Mouse (Mus musculus) embryo, embryonic 9.5 days (tissue): Measurements from ENCODE around the gene Adam1b.

ENCODE experiments used
- DNase-seq: peaks from one replicate; pipeline ENCODE4 v3.0.0-alpha.2; 2017; ENCODE audit errors: extremely low spot score

Adam1b gene

GRCm38 (mm10) chr5:121493305-121493704 lies 9.9 kb downstream of the Adam1b start:
- DNase-seq: no peak

GRCm38 (mm10) chr5:121484801-121485200 lies 18.4 kb downstream of the Adam1b start:
- no peak for DNase-seq

DNA sequence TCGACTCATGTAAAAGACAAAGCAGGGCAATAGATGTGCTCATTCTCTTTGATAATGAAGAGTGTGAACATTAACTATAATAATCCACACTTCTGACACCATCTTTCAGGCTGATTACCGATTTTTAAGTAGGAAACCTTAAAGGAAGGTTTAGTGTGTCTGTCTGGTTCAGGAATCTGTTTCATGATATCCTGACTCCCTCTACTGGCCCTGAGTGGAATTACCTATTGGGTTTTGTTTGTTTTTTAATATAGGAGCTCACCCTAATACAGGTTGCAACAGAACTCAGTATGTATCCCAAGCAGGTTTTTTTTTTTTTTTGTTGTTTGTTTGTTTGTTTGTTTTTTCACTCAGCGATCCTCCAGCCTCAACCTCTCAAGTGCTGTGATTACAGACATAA lies 25.6 kb downstream of the Adam1b start:
- DNase-seq: peak; percentile 57

DNA sequence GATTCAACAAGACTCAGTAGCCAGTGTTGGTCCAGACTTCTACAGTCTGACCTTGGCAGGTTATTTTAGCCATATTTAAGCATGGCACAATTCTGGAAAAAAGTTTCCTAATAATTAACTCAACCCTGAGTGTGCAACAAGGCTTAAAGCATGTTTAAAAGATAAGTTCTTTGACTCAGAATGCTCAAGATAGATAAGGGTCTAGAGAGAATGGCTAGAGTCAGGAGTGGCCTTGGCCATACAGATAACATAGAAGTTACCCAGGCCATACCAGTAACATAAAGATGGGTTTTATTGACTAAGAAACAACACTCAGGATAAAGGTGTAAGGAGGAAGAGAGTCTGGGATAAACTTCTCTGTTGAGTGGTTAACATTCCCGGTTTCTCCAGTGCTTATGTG lies 27.2 kb downstream of the Adam1b start:
- no peak for DNase-seq

- DNase-seq: no peak
These were observed 28.6 kb downstream of the Adam1b start for GRCm38 (mm10) chr5:121474610-121475009.

- DNase-seq: no peak
These were observed 30.8 kb downstream of the Adam1b start for GRCm38 (mm10) chr5:121472411-121472810.

DNA sequence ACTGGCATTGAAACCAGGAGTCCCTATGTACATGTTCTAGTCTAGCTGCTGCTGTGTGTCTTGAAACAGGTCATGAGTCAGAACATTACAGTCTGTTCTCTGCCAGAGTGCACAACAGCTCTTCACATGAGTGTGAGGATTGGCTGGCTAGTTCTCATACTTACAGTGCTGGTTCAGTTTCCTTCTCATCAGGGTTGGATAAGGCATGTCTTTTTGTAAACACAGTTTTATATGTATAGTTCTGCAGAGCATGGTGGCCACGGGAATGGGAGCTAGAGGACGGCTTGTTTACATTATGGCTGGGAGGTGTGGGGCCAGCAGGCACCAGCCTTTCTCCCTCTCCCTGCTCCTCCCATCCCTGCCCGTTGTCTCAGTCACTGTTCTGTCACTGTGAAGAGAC lies 33.7 kb downstream of the Adam1b start:
- no peak for DNase-seq

GRCm38 (mm10) chr5:121463601-121464250 lies 39.5 kb downstream of the Adam1b start:
- DNase-seq: no peak

DNA sequence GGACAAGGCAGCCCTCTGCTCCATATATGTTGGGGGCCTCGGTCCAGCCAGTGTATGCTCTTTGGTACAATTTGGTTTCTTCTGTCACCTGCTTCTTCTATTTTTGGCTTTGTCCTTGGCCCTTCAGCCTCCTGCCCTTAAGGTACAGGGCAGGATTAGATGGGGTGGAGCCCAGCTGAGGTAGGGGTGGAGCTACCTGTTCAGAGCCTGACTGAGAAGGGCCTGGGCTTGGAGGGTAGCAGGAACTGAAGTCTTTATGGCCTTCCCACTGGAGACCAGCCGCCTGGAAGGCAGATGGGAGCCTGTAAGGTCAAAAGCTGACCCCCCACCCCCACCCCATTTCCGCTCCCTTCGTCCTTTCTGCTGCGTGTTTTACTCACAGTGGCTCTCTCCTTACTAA lies 40.3 kb downstream of the Adam1b start:
- DNase-seq: no peak

- DNase-seq: no peak
These were observed 41.1 kb downstream of the Adam1b start for GRCm38 (mm10) chr5:121462171-121462502.

GRCm38 (mm10) chr5:121461339-121462170 lies 41.7 kb downstream of the Adam1b start:
- DNase-seq: no peak

DNA sequence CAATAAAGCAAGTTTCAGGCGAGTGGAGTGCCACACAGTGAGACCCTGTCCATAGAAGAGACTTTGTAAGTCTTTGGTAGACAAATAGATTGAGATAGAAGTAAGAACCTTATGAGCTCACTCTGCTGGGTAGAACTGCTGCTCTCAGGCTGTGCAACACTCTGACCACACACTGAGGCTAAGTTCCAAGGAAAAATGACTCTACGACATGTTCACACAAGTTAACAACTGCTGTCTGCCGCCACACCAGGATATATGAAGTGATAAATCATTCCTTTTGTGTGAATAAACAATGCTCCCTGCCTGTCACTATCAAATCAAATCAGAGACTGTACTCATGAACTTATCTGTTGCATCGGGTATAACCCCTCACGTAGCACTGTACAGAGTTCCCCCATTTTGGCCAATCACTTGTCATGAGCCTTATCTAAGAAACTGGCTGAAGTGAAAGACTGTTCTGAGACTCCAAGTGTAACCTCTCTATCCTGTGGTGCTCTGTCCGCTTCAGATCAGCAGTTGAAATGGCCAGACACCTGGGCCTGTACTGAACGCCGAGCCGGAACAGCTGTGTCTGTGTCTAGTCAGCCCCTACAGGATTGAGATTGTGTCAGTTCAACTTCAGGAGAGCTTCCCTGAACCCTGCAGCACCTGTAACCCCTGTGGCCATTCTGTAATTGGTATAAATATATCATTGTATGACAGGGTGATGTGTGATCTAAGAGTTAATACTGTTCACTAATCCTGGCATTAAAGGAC lies 47.5 kb downstream of the Adam1b start:
- no peak for DNase-seq

DNA sequence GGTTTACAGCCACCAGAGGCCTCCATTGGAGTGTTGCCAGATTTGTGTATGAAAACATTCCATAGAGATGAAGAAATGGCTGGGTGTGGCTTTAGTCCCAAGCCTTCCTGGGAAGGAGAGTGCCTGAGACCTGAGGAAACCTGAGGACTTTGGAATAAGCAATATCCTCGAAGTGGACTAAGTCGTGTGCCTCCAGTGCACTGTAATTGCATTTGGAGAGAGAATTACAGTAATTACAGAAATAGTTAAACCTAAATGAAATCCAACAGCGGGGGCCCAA lies 48.8 kb downstream of the Adam1b start:
- DNase-seq: no peak

GRCm38 (mm10) chr5:121453743-121454502 lies 49.3 kb downstream of the Adam1b start:
- DNase-seq: no peak

GRCm38 (mm10) chr5:121452906-121453305 lies 50.3 kb downstream of the Adam1b start:
- no peak for DNase-seq

DNA sequence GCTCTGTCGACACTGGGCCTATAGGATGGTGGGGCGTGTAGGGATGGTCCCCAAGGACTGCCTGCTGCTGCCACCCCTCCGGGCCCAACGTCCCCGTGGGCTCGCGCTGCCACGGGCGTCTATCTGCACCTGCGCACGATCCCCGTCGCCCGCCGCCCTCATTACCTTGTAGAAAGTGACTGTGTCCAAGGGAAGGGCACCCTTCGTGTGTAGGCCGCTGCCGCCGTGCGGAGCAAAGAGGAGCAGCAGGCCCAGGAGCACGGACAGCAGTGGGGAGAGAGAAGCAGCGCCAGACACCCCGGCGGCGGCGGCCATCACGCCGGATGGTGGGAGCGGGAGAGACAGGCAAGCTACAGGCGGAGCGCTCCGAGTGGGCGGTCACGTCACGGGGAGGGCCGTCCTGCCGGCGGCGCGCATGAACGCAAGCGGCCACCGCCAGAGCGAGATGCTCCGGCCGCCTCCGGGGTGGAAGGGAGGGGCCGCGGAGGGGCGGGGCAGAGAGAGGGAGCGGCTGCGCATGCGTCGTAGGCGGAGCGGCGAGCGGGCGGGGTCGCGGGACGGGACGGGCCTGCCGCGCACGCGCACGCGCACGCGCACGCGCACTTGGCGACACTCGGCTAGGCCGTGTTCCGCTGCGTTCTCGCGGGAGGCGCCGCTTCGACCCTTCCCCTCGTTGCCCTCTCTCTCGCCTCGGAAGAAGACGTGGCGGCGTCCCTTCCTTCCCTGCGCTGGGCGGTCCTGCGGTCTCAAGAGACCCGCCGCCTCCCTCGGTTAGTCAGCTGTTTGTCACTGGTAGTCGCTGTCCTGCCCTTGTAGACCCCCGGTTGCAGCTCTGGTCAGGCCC lies 51.0 kb downstream of the Adam1b start, which contains the start of gene Erp29:
Gene Erp29 (minus strand): TSS at position 481 of the 844 bp plus-strand sequence.
- peak; percentile 99 for DNase-seq

DNA sequence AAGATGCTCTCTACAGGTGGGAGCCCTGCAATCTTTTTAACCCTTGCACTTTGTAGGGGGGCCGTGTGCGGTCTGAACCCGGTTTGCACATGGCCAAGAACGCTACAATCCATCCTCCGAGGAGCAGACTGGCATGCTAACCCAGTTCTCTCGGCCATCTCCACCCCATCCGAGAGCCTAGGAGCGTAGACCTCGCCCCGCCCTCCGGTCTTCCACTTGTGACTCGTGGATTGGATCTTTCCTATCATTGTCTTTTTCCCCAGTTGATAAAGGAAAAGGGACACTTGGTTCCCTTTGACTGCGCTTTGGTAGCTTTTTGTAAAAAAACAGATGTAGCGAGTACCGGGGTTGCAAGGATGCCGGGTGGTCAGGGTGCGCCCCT lies 51.6 kb downstream of the Adam1b start, which contains the start of gene Tmem116:
Gene Tmem116 (plus strand): TSS at position 250 of the 382 bp plus-strand sequence.
- DNase-seq: peak; percentile 54

- no peak for DNase-seq
These were observed 52.0 kb downstream of the Adam1b start for GRCm38 (mm10) chr5:121451203-121451602.

DNA sequence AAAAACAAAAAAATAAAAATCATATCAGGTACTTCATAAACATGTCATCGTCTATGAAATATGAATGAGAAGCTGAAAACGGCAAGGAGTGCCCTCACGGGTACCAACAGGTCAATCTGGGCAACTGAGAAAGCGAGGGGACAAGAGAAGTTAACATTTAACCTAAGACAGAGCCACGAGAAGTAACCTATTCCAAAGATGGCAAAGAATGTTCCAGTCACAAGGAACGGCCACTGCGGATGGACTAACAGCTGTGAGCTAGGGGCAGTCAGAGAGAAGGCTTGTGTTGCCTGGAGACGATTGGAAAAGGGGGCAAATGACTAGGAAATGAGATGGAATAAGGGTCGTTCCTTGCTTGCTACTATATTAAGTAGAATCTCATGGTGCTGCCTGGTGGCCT lies 52.8 kb downstream of the Adam1b start:
- DNase-seq: no peak
